Mouse (Mus musculus) thymus, adult 18-20 months (tissue): ENCODE data around the gene Amhr2.

Experiments
- DNase-seq, 2 experiments: peaks; one replicate each; pipeline ENCODE4 v3.0.0; 2022; ENCODE audit warnings: mixed read lengths in 2 of 2

The Amhr2 gene

DNA sequence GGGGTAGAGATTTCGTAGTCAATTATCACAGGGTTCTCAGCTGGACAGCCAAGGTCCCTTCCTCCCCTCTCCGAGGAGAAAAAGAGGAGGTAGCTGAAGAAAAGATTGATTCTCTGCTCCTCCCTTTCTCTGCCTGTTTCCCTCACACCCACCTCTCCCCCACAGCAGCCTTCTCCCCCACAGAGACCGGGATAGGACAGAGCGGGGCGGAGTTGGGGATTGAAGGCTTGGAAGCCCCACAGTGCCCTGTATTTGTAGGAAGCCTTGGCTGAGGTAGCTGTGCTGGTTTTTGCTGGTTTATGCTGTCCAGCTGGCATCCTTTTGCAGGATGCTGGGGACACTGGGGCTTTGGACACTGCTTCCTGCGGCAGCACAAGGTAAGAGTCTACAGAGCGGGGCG lies at the start of gene Amhr2:
Amhr2 (plus strand) TSS at position 222 of the 400 bp plus-strand sequence.
- DNase-seq: no peak

DNA sequence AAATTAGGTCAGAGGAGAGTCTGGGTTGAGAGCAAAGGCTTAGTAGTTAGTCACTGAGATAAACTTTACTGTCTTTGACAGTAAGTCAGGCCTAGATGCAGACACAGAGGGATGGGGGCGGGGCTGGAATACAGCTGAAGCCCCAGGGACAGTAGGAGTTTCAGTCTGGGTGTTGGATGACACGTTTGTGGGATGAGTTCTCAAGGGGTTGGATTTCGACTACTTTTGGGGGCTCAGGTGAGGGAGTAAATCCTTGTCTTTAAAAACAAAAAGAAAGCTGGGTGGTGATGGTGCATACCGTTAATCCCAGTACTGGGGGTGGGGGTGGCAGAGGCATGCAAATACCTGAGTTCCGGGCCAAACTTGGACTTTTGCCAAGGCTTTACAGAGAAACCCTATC lies 46.5 kb upstream of the Amhr2 start:
- no peak for DNase-seq

DNA sequence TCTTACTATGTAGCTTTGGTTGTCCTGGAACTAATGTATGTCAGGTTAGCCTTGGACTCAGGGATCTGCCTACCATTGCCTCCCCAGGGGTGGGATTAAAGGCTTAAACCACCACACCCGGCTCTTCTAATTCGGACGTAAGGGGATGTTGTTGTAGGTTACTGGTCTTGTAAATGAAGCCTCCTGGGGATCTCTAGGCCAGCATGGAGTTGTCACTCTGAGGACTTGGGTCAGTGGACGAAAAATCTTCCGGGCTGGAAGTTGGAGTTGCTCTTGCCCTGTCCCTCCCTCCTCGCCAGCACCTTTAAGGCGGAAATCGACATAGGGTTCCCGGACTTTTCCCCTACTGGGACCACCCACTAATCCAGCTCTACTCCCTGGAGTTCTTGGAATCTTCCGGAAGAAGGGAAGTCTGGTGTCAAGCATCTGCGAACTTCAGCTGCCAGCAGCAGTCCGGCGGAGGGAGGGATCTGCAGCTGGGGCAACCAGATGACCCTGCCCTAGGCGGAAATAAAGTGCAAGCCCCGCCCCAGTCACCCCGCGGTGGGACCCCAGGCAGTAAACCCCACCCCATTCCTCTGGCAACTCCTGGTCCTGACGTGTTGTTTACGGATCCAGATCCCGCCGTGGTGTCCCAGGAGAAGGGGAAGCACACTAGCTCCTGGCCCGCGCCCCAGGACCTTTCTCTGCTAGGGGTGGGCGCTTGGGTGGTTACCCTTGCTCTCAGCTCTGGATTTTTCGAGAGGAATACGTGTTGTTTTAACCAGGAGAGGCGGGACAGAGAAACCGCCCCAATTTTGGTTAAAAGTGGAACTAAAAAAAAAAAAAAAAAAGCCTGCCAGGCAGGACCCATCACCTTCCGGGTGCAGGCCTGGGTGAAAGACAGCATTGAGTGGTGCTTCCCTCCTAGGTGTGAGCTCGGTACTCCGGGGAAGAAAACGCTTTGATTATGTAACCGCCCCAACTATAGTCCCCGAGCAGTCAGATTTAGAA lies 45.6 kb upstream of the Amhr2 start:
- peak; percentile 77 to 83 for DNase-seq

DNA sequence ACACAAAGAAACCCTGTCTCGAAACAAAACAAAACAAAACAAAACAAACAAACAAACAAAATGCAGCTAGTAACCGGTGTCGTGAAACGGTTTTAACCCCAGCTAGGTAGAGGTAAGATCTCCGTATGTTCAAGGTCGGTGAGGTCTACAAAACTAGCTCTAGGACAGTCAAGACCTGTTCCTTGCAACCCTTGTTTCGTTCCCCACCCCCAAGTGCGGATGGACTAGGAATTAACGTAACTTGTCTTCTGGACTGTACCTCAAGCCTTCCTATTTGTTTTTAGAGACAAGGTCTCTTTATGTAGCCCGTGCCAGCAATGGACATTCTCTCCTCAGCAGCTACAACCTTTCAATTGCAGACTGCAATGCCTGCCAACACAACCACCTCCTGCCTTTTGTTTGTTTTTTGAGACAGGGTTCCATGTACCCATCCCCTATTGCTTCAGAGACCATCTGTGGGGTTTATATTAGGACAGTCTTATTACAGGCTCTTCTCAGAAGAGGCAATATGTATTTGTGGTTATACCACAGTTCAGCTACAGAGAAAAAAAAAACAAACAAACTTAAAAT lies 44.6 kb upstream of the Amhr2 start:
- no peak for DNase-seq

DNA sequence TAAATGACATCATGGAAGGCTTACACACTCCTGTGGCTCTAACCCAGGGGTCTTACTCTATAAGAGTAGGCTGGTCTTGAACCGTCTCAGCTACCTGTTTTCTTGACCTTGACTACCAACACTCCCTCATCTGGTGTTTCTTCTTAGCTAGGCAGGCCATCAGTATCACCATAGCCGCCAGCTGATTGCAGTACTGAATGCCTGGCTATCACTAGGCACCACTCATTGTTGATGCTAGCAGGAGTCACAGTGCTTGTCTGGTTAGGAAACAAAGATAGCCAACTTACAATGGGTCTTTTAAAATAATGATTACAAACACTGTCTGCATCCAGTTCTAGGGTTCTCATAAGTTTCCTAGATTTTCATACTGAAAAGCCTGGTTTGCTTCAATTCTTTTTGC lies 43.9 kb upstream of the Amhr2 start:
- no peak for DNase-seq

DNA sequence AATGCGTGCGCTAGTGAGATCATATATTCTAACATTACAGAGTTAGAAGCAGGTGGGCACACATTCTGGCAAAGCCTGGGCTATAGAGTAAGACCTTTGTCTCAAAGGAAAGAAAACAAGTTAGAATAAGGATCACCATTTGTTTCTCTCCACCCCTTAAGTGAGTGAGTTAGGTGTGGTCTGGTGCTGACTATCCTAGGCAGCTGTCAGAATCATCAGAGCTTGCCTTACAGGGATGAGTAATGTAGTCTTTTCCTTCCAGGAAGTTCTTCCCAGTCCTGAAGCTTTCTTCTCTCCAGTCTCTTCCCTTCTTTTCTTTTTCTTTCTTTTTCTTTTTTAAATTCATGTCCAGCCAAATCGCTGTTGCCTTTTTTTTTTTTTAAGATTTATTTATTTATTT lies 43.0 kb upstream of the Amhr2 start:
- DNase-seq: no peak

DNA sequence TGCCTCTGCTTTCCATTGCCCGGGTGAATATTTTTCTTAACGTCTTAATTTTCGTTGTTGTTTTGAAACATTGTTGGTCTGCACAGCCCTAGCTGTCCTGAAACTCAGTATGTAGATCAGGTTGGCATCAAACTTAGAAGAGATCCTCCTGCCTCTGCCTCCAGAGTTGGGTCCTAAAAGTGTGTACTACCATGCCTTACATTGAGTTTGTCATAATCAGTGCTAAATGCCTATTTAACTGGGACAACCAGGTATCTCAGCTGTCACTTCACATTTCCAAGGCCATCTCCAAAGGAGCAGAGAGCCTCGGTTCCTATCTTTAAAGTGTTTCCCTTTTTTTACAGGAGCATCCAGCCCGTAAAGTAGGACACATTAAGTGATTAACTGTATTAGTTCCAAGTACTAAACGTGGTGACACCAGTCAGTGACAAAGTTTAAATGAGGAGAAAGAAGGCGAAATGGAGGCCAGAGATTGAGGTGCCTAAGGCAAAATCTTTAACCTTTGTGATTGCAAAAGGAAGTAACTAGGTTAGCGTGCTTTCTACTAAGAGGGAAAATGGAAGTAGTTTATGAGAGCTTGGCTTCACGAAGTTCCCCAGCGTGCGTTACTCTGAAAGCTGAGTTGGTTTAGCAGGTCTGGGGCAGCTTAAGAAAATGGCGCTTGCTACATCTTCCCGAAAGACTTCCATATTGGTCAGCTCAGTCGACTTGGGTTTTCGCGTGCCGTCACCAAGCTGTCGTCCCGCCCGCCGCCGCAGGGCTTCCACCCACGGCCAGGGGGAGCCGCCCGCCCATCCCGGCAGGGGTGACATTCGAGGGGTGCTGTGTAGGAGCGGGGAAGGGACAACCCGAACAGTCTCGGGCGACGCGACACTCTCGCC lies 40.3 kb upstream of the Amhr2 start:
- no peak for DNase-seq

DNA sequence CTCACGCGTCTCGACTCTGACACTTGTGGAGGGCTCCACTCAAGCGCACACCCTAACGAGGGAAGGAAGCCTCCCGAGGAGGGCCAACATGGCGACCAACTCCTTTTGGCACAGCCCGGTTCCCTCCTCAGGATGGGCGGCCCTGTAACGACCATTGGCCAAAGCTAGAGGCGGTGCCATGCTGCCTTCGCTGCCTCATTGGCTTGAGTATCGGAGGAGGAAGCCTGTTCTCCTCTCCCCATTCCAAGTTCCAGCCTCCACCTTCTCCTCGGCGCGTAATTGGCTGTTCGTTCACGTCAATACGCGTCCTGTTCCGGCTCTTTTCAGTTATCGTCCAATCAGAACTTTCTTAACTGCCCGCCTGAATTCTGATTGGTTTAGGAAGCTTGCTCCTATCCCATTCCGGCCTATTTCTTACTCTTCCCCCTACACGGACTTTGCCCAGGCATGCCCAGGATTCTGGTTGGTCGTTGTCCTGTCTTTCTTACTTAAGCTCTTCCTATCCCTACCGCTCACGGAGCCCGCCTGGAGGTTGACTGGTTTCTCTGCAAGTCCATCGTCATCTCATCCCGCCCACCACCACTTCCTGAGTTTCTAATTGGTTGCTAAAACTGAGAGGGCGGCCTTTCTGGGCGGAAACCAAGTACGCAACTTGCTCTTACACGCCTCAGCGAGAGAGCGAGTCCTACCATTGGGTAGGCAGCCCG lies 39.5 kb upstream of the Amhr2 start, which contains the start of gene Sp1:
Sp1 (plus strand) TSS at position 655 of the 707 bp plus-strand sequence.
- peak; percentile 99 to 100 for DNase-seq

DNA sequence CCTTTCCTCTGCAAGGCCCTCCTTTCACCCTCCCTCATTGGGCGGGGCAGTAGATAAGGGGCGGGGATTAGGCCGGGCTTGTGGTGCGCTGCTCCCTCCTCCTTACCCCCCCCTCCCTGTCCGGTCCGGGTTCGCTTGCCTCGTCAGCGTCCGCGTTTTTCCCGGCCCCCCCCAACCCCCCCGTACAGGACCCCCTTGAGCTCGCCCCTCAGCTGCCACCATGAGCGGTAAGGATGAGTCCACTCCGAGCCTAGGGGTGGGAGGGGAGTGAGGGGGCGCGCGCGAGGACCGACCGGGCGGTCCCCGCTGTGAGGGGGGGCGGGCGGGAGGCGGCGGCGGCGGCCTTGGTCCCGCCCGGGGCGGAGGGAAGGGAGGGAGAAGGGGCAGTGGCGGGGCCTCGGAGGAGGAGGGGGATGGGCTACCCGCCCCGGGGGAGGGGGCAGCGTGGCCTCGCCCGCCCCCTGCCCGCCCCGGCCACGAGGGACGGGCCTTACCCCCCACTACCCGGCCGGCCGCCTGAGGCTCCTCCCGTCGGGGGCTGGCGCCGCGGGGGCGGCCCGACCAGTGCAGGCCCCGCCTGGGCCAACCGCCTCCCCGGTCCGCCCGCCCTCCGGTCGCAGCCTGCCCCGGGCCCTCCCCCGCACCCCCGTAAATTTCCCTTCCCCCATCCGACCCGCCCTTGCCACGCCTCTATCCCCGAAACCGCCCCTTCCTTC lies 38.8 kb upstream of the Amhr2 start:
- DNase-seq: peak; percentile 66 to 71

DNA sequence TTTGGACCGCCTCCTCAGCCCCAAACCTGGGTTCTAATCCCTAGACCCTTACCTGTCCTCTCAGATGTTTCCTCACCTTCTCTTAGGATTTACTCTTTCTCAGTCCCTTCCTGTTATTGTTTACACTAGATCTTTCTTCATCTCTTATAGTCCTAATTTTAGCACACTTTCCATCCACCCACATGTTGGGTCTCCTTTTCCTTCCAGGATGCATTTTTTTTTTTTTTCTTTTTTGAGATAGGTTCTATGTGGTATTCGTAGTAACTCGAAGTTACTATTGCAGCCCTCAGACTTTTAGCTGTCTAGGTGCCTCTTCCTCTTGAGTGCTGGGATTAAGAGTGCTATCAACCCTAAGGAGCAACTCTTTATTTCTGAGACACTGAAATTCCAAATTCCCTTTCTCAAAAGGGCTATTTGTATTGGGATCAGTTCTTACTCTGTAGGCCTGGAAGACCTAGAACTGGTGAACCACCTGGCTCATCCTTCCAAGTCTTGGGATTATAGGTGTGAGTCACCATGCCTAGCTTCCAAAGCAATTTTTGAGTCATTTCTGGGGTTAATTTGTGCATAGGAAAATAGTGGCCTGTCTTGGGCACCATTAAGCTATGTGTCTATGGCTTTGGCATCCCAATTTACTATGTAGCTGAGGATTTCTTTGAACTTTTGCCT lies 38.1 kb upstream of the Amhr2 start:
- no peak for DNase-seq

DNA sequence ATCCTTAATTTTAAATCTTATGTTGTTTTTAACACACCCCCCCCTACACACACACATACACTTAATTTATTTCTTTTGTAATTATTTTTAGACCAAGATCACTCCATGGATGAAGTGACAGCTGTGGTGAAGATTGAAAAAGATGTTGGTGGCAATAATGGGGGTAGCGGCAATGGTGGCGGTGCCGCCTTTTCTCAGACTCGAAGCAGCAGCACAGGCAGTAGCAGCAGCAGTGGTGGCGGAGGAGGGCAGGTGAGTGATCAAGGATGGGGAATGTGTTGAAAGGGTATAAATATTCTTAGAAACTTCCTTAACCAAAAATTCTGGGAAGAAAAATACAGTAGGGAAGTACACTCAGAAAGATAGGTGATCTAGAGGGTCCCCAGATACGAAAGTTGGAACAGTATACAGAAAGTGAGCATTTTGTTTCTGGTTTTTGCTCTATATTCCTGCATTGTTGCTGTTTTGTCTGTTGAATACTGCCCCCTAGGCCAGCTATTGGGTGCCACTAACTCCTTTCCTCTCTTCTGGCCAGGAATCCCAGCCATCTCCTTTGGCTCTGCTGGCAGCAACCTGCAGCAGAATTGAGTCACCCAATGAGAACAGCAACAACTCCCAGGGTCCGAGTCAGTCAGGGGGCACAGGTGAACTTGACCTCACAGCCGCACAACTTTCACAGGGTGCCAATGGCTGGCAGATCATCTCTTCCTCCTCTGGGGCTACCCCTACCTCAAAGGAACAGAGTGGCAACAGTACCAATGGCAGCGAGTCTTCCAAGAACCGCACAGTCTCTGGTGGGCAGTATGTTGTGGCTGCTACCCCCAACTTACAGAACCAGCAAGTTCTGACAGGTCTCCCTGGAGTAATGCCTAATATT lies 37.2 kb upstream of the Amhr2 start:
- no peak for DNase-seq

DNA sequence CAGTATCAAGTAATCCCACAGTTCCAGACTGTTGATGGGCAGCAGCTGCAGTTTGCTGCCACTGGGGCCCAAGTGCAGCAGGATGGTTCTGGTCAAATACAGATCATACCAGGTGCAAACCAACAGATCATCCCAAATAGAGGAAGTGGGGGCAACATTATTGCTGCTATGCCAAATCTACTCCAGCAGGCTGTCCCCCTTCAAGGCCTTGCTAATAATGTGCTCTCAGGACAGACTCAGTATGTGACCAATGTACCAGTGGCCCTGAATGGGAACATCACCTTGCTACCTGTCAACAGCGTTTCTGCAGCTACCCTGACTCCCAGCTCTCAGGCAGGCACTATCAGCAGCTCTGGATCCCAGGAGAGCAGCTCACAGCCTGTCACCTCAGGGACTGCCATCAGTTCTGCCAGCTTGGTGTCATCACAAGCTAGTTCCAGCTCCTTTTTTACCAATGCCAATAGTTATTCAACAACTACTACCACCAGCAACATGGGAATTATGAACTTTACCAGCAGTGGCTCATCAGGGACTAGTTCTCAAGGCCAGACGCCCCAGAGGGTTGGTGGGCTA lies 36.5 kb upstream of the Amhr2 start:
- no peak for DNase-seq

DNA sequence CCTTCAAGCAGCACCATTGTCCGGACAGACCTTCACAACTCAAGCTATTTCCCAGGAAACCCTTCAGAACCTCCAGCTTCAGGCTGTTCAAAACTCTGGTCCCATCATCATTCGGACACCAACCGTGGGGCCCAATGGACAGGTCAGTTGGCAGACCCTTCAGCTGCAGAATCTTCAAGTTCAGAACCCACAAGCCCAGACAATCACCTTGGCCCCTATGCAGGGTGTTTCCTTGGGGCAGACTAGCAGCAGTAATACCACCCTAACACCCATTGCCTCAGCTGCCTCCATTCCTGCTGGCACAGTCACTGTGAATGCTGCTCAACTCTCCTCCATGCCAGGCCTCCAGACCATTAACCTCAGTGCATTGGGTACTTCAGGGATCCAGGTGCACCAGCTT lies 35.9 kb upstream of the Amhr2 start:
- DNase-seq: no peak

DNA sequence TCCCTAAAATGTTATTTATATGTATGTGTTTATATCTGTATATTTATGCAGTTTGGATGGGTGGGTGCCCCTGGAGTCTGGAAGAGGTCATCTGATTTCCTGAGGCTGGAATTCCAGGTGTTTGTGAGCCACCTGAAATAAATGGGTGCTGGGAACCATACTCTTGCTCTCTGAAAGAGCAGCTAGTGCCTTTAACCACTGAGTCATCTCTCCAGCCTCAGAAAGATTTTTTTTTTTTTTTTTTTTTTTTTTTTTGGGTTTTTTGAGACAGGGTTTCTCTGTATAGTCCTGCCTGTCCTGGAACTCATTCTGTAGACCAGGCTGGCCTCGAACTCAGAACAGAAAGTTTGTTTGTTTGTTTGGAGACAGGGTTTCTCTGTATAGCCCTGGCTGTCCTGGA lies 34.1 kb upstream of the Amhr2 start:
- no peak for DNase-seq

DNA sequence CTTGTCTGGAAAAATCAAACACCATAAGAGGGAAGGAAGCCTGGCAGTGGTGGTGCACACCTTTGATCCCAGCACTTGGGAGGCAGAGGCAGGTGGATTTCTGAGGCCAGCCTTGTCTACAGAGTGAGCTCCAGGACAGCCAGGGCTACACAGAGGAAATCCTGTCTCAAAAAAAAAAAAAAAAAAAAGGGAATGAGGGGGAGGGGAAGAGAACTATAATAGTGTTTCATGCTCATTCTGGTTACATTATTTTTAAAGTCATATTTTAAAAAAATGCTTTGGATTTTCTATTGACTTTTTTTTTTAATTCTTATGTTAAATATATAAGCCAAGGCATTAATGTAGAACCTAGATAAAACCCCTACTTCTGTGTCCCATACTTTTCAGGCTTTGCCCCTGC lies 31.5 kb upstream of the Amhr2 start:
- DNase-seq: no peak

DNA sequence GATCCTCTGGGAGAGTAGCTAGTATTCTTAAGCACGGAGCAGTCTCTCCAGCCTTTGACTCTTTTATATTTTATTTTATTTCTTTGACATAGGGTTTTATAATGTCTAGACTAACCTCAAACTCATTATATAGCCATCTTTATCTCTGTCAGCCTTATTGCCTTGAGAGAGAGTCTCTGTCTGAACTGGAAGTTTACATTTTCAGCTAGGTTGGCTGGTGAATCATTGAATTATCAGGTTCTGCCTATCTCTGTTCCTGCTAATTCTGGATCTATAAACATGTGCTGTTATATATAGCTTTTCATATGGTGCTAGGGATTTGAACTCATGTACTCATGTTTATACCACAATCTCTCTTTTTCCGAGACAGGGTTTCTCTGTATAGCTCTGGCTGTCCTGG lies 27.6 kb upstream of the Amhr2 start:
- no peak for DNase-seq

DNA sequence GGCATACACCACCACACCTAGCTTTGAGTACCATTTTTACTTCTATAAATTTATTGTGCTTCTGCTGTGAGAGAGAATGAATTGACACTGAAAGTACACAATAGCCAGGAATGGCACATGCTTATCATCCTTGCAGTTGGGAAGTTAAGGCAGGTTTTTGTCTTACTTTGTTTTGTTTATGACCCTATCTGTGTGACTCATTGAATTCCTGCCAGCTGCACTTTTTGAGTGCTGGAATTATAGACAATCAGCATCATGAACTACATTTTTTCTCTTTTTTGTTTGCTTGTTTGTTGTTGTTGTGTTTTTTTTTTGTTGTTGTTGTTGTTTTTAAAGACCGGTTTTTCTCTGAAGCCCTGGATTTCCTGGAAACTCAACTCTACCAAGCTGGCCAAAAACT lies 24.2 kb upstream of the Amhr2 start:
- no peak for DNase-seq

DNA sequence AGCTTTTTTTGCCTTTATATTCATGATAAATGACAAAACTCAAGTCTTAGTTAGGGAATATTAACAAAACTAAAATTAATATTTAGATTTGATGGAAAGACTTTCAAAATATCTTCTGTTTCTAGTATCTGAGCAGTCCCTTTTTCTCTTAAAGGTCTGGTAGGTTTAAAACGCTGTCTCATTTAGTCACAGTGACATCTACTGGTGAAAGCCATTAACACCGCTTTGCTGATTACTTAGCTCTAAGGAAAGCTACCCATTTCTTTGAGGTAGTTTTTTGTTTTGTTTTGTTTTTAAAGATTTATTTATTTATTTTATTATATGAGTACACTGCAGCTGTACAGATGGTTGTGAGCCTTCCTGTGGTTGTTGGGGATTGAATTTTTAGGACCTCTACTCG lies 23.7 kb upstream of the Amhr2 start:
- no peak for DNase-seq

DNA sequence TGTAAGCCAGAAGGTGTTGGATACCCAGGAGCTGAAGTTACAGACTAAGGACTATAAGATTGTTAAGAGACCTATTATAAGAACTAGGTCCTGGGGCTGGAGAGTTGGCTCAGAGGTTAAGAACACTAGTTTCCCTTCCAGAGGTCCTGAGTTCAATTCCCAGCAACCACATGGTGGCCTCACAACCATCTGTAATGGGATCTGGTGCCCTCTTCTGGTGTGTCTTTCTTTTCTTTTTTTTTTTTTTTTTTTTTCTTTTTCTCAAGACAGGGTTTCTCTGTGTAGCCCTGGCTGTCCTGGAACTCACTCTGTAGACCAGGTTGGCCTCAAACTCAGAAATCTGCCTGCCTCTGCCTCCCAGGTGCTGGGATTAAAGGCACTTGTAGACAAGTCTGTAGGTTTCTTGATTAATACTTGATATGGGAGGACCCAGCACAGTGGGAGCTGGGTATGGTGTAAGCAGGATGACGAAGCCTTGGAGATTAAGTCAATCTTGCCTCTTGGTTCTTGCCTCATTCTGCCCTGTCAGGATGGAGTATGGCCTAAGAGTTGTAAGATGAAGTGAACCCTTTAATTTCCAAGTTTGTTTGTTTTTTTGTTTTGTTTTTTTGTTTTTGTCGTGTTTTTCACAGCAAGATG lies 21.4 kb upstream of the Amhr2 start:
- DNase-seq: no peak
